10 mouse cellular contexts compared by ENCODE assay signal in the genomic region with DNA sequence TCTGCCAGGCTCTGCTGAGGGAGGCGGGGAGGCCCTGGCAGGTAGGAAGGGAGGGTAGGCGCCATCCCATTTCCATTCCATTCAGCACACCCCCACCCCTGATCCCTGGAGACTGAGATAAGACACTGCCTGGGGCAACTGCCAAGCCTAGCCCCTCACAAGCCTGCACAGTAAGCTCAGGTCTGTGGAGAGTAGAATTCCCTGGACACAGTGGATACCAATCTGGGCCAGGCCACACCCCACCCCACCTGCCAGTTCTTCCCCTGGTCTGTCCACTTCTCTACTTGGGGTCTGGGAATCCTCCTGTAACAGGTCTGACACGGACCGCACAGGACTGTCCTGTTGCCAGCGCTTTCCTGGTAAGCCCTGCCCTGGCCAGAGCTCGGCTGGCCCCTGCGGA. TPM values are rescaled to one million over a fixed set of nuclear protein-coding genes. Genes with fewer than 3 reads are reported as not detected.
A peak's percentile ranks its signal among the peaks of the same experiment; 100 is the strongest.
DNase-seq lines count a peak whose midpoint lies in the region; ATAC-seq and TF ChIP-seq lines count a peak whose summit lies in the region.
"Had no signal": no experiment of that assay in that cellular context is flagged by ENCODE, and none has a peak within 500 bp of the region (broad histone marks: within the 10 kb centered on the region; RNA-seq: fewer than 3 reads in every experiment).

No protein-coding gene starts in this region.

- peaks cover 48% of the 10 kb centered on the region for H3K4me1 ChIP-seq in forebrain, embryonic 12.5 days
- peaks cover 43% of the 10 kb centered on the region for H3K4me1 ChIP-seq in hindbrain, embryonic 15.5 days (replicated peaks)
- H3K4me1 ChIP-seq in neural tube, embryonic 12.5 days: peaks cover 44% of the 10 kb centered on the region

- intact Hi-C loops in left cerebral cortex, postnatal 36 days (cut with DNase I): no loop called here

- no peaks in the 10 kb centered on the region for H3K9me3 ChIP-seq in forebrain, embryonic 12.5 days
- H3K9me3 ChIP-seq in hindbrain, embryonic 15.5 days: no peaks in the 10 kb centered on the region
- no peaks in the 10 kb centered on the region for H3K9me3 ChIP-seq in neural tube, embryonic 12.5 days

- no peak for ATAC-seq in forebrain, embryonic 12.5 days (ENCODE audit: low FRiP score)
- no peak for ATAC-seq in hindbrain, embryonic 15.5 days (ENCODE audit: low FRiP score, low read depth)
- no peak for ATAC-seq in neural tube, embryonic 12.5 days (ENCODE audit: low FRiP score, low read depth)
- ATAC-seq: liver, postnatal 0 days had no signal

- 0 out of 2 replicates have a peak overlapping the region, but pooled peaks have one; percentile 18 for H3K27ac ChIP-seq in layer of hippocampus, adult 2 months
- H3K27ac ChIP-seq in forebrain, embryonic 12.5 days: no peak overlapping the region
- H3K27ac ChIP-seq in hindbrain, embryonic 15.5 days (replicated peaks): no peak overlapping the region
- no peak overlapping the region for H3K27ac ChIP-seq in neural tube, embryonic 12.5 days

- H3K36me3 ChIP-seq in forebrain, embryonic 12.5 days (replicated peaks): peaks cover 31% of the 10 kb centered on the region
- peaks cover 25% of the 10 kb centered on the region for H3K36me3 ChIP-seq in hindbrain, embryonic 15.5 days
- peaks cover 30% of the 10 kb centered on the region for H3K36me3 ChIP-seq in neural tube, embryonic 12.5 days

- TF ChIP-seq CTCF in layer of hippocampus, adult 2 months (conservative IDR thresholded peaks at IDR 0.05): no peak

- H3K4me3 ChIP-seq in layer of hippocampus, adult 2 months: peak overlapping the region; percentile 80
- H3K4me3 ChIP-seq in forebrain, embryonic 12.5 days (replicated peaks): peak overlapping the region; percentile 48; the same call in 1 of the 2 replicates
- H3K4me3 ChIP-seq in hindbrain, embryonic 15.5 days: peak overlapping the region; percentile 68
- peak overlapping the region; percentile 51; the same call in 1 of the 2 replicates for H3K4me3 ChIP-seq in neural tube, embryonic 12.5 days

- 0 out of 2 replicates have a peak overlapping the region, but pooled peaks have one; percentile 60 for H3K9ac ChIP-seq in forebrain, embryonic 12.5 days
- H3K9ac ChIP-seq in hindbrain, embryonic 15.5 days: peak overlapping the region; percentile 73
- H3K9ac ChIP-seq in neural tube, embryonic 12.5 days: peak overlapping the region; percentile 67; the same call in 1 of the 2 replicates
- H3K9ac ChIP-seq: liver, postnatal 0 days had no signal

- 59% methylated on average over 7 of the region's 7 CpGs for WGBS in forebrain, embryonic 12.5 days
- 57% methylated on average over 7 of the region's 7 CpGs for WGBS in hindbrain, embryonic 15.5 days
- WGBS in neural tube, embryonic 12.5 days: 60% methylated on average over 7 of the region's 7 CpGs

- peak overlapping the region; percentile 78 for H3K4me2 ChIP-seq in forebrain, embryonic 12.5 days
- peak overlapping the region; percentile 73 for H3K4me2 ChIP-seq in hindbrain, embryonic 15.5 days
- peak overlapping the region; percentile 75 for H3K4me2 ChIP-seq in neural tube, embryonic 12.5 days (replicated peaks)

- H3K27me3 ChIP-seq in forebrain, embryonic 12.5 days: peaks cover 17% of the 10 kb centered on the region
- H3K27me3 ChIP-seq in hindbrain, embryonic 15.5 days: peaks cover 3% of the 10 kb centered on the region; the same call in 1 of the 2 replicates
- H3K27me3 ChIP-seq in neural tube, embryonic 12.5 days (replicated peaks): peaks cover 15% of the 10 kb centered on the region; the same call in 1 of the 2 replicates

- DNase-seq in layer of hippocampus, adult 2 months (ENCODE audit: low spot score in 2 of 2): no peak
- DNase-seq in layer of hippocampus, adult 18-20 months (ENCODE audit: low spot score in 2 of 2): no peak
- no peak for DNase-seq in right cerebral cortex, postnatal 36 days (ENCODE audit: low spot score in 2 of 2)
- no peak for DNase-seq in left cerebral cortex, postnatal 36 days (ENCODE audit: low spot score in 2 of 2)
- no peak for DNase-seq in kidney, adult 9 months
- DNase-seq: layer of hippocampus, adult 9-11 months; liver, postnatal 0 days had no signal

RNA-seq across cellular contexts. Expression of a gene that starts 7.0 kb away (rescaled TPM):
- 10 to 100 TPM; 24.1 to 26.4 TPM for total RNA-seq in layer of hippocampus, adult 2 months (2021)
- total RNA-seq in layer of hippocampus, adult 18-20 months (2021): 10 to 100 TPM; 21.5 to 23.8 TPM
- polyA plus RNA-seq in forebrain, embryonic 12.5 days (2016; fragmentation: Nextera tagmentation; extraction: Ambion mirVana): 22.0 and 25.1 TPM in 2 replicates
- 84.1 and 88.9 TPM in 2 replicates for polyA plus RNA-seq in hindbrain, embryonic 15.5 days (2015; fragmentation: Nextera tagmentation; extraction: Ambion mirVana)
- 32.7 and 41.8 TPM in 2 replicates for polyA plus RNA-seq in neural tube, embryonic 12.5 days (2016; fragmentation: Nextera tagmentation; extraction: Ambion mirVana)
- total RNA-seq in left cerebral cortex, postnatal 36 days (2021): 10 to 100 TPM; 20.0 to 22.3 TPM

RNA-seq across cellular contexts. Expression of a gene that starts 11.9 kb away (rescaled TPM):
- total RNA-seq in layer of hippocampus, adult 2 months (2021): 10 to 100 TPM; 69.1 to 71.4 TPM
- 10 to 100 TPM; 66.0 to 73.6 TPM for total RNA-seq in layer of hippocampus, adult 18-20 months (2021)
- polyA plus RNA-seq in forebrain, embryonic 12.5 days (2016; fragmentation: Nextera tagmentation; extraction: Ambion mirVana): 144 and 147 TPM in 2 replicates
- 111 TPM in 2 replicates for polyA plus RNA-seq in hindbrain, embryonic 15.5 days (2015; fragmentation: Nextera tagmentation; extraction: Ambion mirVana)
- polyA plus RNA-seq in neural tube, embryonic 12.5 days (2016; fragmentation: Nextera tagmentation; extraction: Ambion mirVana): 130 and 143 TPM in 2 replicates
- 10 to 100 TPM; 67.1 to 72.7 TPM for total RNA-seq in left cerebral cortex, postnatal 36 days (2021)

RNA-seq across cellular contexts. Expression of a gene that starts 31.0 kb away (rescaled TPM):
- total RNA-seq in layer of hippocampus, adult 2 months (2021): 10 to 100 TPM; 60.9 to 67.2 TPM
- total RNA-seq in layer of hippocampus, adult 18-20 months (2021): 10 to 100 TPM; 69.4 to 77.1 TPM
- polyA plus RNA-seq in forebrain, embryonic 12.5 days (2016; fragmentation: Nextera tagmentation; extraction: Ambion mirVana): 170 and 179 TPM in 2 replicates
- polyA plus RNA-seq in hindbrain, embryonic 15.5 days (2015; fragmentation: Nextera tagmentation; extraction: Ambion mirVana): 194 and 197 TPM in 2 replicates
- polyA plus RNA-seq in neural tube, embryonic 12.5 days (2016; fragmentation: Nextera tagmentation; extraction: Ambion mirVana): 190 and 193 TPM in 2 replicates
- 10 to 100 TPM; 67.6 to 73.5 TPM for total RNA-seq in left cerebral cortex, postnatal 36 days (2021)

RNA-seq across cellular contexts. Expression of a gene that starts 31.0 kb away (rescaled TPM):
- total RNA-seq in layer of hippocampus, adult 2 months (2021): 10 to 100 TPM; 78.2 to 83.7 TPM
- total RNA-seq in layer of hippocampus, adult 18-20 months (2021): 10 to 100 TPM; 75.1 to 91.6 TPM
- 47.8 and 52.3 TPM in 2 replicates for polyA plus RNA-seq in forebrain, embryonic 12.5 days (2016; fragmentation: Nextera tagmentation; extraction: Ambion mirVana)
- 57.6 and 59.6 TPM in 2 replicates for polyA plus RNA-seq in hindbrain, embryonic 15.5 days (2015; fragmentation: Nextera tagmentation; extraction: Ambion mirVana)
- 52.3 and 57.6 TPM in 2 replicates for polyA plus RNA-seq in neural tube, embryonic 12.5 days (2016; fragmentation: Nextera tagmentation; extraction: Ambion mirVana)
- total RNA-seq in left cerebral cortex, postnatal 36 days (2021): 10 to 100 TPM; 89.3 to 92.6 TPM

RNA-seq across cellular contexts. Expression of a gene that starts 48.8 kb away (rescaled TPM):
- total RNA-seq in layer of hippocampus, adult 2 months (2021): 1 to 10 TPM; 1.7 to 1.9 TPM
- 1 to 10 TPM; 1.3 to 2.1 TPM for total RNA-seq in layer of hippocampus, adult 18-20 months (2021)
- 11.8 and 15.9 TPM in 2 replicates for polyA plus RNA-seq in forebrain, embryonic 12.5 days (2016; fragmentation: Nextera tagmentation; extraction: Ambion mirVana)
- polyA plus RNA-seq in hindbrain, embryonic 15.5 days (2015; fragmentation: Nextera tagmentation; extraction: Ambion mirVana): 6.6 and 7.6 TPM in 2 replicates
- polyA plus RNA-seq in neural tube, embryonic 12.5 days (2016; fragmentation: Nextera tagmentation; extraction: Ambion mirVana): 18.1 and 18.9 TPM in 2 replicates
- total RNA-seq in left cerebral cortex, postnatal 36 days (2021): 1 to 10 TPM; 1.8 to 1.9 TPM
